8 mouse cellular contexts compared by ENCODE assay signal in genomic region chr6:134036491-134036911, GRCm38 (mm10). TPM values are rescaled to one million over a fixed set of nuclear protein-coding genes. Genes with fewer than 3 reads are reported as not detected.
A peak's percentile ranks its signal among the peaks of the same experiment; 100 is the strongest.
DNase-seq lines count a peak whose midpoint lies in the region; ATAC-seq and TF ChIP-seq lines count a peak whose summit lies in the region.

No protein-coding gene starts in this region.

- H3K4me1 ChIP-seq in heart, embryonic 12.5 days (replicated peaks), result peaks cover 48% of the 10 kb centered on the region
- peaks cover 17% of the 10 kb centered on the region for H3K4me1 ChIP-seq in embryonic fibroblast, embryonic 13.5 days (ENCODE audit: control insufficient read depth, insufficient read depth, low read length)
- peaks cover 53% of the 10 kb centered on the region for H3K4me1 ChIP-seq in liver, embryonic 13.5 days (replicated peaks)

- TF ChIP-seq POLR2A in embryonic fibroblast, embryonic 13.5 days (IDR thresholded peaks at IDR 0.05; ENCODE audit: low read depth, low read length), result no peak

- peak overlapping the region; percentile 88 for H3K9ac ChIP-seq in heart, embryonic 12.5 days
- H3K9ac ChIP-seq in liver, embryonic 13.5 days, result peak overlapping the region; percentile 82

- H3K36me3 ChIP-seq in heart, embryonic 12.5 days, result no peaks in the 10 kb centered on the region
- H3K36me3 ChIP-seq in liver, embryonic 13.5 days, result no peaks in the 10 kb centered on the region

- TF ChIP-seq CTCF in embryonic fibroblast, embryonic 13.5 days (IDR thresholded peaks at IDR 0.05; ENCODE audit: borderline replicate concordance, insufficient read depth, low read length), result no peak

- WGBS in heart, embryonic 12.5 days, result 1% methylated on average over 8 of the region's 8 CpGs
- 2% methylated on average over 7 of the region's 8 CpGs for WGBS in liver, embryonic 13.5 days (ENCODE audit: insufficient replicate concordance)

- H3K9me3 ChIP-seq in heart, embryonic 12.5 days (replicated peaks), result no peaks in the 10 kb centered on the region
- no peaks in the 10 kb centered on the region for H3K9me3 ChIP-seq in liver, embryonic 13.5 days (replicated peaks)

- no peak for ATAC-seq in heart, embryonic 12.5 days (ENCODE audit: insufficient number of reproducible peaks, low FRiP score)
- ATAC-seq in liver, embryonic 13.5 days (ENCODE audit: low read depth), result no peak
- ATAC-seq in granulocyte monocyte progenitor cell, adult 5-6 weeks (replicated peaks; ENCODE audit: poor library complexity, severe bottlenecking), result no peak

- H3K27me3 ChIP-seq in heart, embryonic 12.5 days (replicated peaks), result no peaks in the 10 kb centered on the region
- no peaks in the 10 kb centered on the region for H3K27me3 ChIP-seq in liver, embryonic 13.5 days

- H3K4me3 ChIP-seq in heart, embryonic 12.5 days, result peak overlapping the region; percentile 77
- peak overlapping the region; percentile 100 for H3K4me3 ChIP-seq in embryonic fibroblast, embryonic 13.5 days (ENCODE audit: insufficient read depth, low read length)
- H3K4me3 ChIP-seq in liver, embryonic 13.5 days (replicated peaks), result peak overlapping the region; percentile 77

- H3K27ac ChIP-seq in heart, embryonic 12.5 days (ENCODE audit: poor library complexity, severe bottlenecking), result peak overlapping the region; percentile 100
- H3K27ac ChIP-seq in embryonic fibroblast, embryonic 13.5 days (ENCODE audit: insufficient read depth, low read length), result peak overlapping the region; percentile 99
- H3K27ac ChIP-seq in liver, embryonic 13.5 days, result peak overlapping the region; percentile 87; the same call in 1 of the 2 replicates

- peak overlapping the region; percentile 73 for H3K4me2 ChIP-seq in heart, embryonic 12.5 days
- peak overlapping the region; percentile 92 for H3K4me2 ChIP-seq in liver, embryonic 13.5 days

- intact Hi-C loops in heart, postnatal 14 days (cut with DNase I), result loop anchor here (2.0 to 5.0 kb wide), 6 partner anchors 51 to 351 kb away; no protein-coding TSS in a partner anchor

- DNase-seq in heart, postnatal 14 days, result no peak
- DNase-seq in CD4-positive, CD25-positive, alpha-beta regulatory T cell, adult 2 months (ENCODE audit: low read depth, low spot score), result peak; percentile 51
- no peak for DNase-seq in liver, embryonic 13.5 days
- no peak for DNase-seq in layer of hippocampus, postnatal 14 days (ENCODE audit: low spot score in 2 of 2)
- no peak for DNase-seq in kidney, adult 18-20 months

RNA-seq across cellular contexts. Expression of gene Etv6, which starts 1.0 kb away (rescaled TPM):
- 19.9 and 20.9 TPM in 2 replicates for polyA plus RNA-seq in heart, embryonic 12.5 days (2016; fragmentation: Nextera tagmentation; extraction: Ambion mirVana)
- total RNA-seq in heart, postnatal 14 days (2021), result 10 to 100 TPM; 12.7 to 12.8 TPM
- polyA plus RNA-seq in embryonic fibroblast, embryonic 13.5 days (2011; ENCODE audit: insufficient read length, low read depth, missing spikeins), result 25.8 and 29.5 TPM in 2 replicates
- polyA plus RNA-seq in liver, embryonic 13.5 days (2015; fragmentation: Nextera tagmentation; extraction: Ambion mirVana), result 3.5 and 4.6 TPM in 2 replicates
- 10 to 100 TPM; 11.4 to 11.8 TPM for total RNA-seq in layer of hippocampus, postnatal 14 days (2021)
- total RNA-seq in granulocyte monocyte progenitor cell, adult 5-6 weeks (2014; fragmentation: Nextera tagmentation), result 100 and 123 TPM in 2 replicates
- 75.5 and 83.9 TPM in 2 replicates for total RNA-seq in granulocyte monocyte progenitor cell, adult 5-6 weeks (2017)

Comparison
In these comparisons a context has a peak if more than half of its experiments do, and no peak if none do; other contexts are left out.
1. RNA of gene Etv6, which starts 1.0 kb away (total RNA-seq): 75.5 to 123 TPM in granulocyte monocyte progenitor cell, adult 5-6 weeks; 12.7 to 12.8 TPM in heart, postnatal 14 days and 11.4 to 11.8 TPM in layer of hippocampus, postnatal 14 days; every median in the first group is over 4 times any median in the second.
2. Peak in every context shown above with its lines, with median percentiles within 50 percentile points of each other: H3K27ac ChIP-seq and H3K4me3 ChIP-seq.